Mouse (Mus musculus): ENCODE measurements around the gene Maff.

The Maff gene

GRCm38 (mm10) chr15:79396736-79397135 is 50.3 kb downstream of the Maff start:
- no peak for DNase-seq (ENCODE audit: low spot score)

DNA sequence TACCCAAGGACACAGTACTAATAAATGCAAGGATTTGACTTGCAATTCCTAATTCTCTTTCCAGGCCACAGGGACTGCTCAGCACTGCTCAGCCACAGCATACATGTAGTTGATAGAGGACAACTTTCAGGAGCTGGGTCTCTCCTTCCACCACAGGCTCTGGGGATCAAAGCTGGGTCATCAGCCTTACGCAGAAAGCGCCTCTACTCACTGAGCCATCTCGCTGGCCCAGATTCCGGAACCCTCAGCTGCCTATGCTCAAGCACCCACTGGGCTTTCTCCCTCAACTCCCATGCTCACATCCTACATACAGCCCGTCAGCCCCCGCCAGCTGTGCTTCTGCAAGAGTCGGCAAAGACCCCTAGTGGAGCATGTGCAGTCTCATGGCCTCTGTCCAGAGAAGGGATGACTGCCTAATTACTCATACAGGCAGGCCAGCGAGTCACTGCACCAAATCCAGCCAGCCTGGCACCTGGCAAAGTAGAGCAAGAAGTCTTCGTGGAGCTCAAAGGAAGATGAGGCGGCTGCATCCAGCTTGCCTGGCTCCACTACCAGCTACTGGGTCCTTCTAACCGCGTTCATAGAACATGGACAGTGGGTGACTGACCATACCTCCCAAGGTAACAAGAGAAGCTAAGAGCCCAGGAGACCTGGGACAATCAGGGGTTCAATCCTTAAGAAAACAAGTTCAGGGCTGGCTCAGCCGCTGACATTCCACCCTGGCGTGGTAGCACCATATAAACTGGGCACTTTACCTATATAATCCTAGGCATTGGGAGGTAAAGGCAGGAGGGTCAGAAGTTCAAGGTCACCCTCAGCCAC is 53.0 kb downstream of the Maff start:
- no peak for DNase-seq (ENCODE audit: low spot score)

DNA sequence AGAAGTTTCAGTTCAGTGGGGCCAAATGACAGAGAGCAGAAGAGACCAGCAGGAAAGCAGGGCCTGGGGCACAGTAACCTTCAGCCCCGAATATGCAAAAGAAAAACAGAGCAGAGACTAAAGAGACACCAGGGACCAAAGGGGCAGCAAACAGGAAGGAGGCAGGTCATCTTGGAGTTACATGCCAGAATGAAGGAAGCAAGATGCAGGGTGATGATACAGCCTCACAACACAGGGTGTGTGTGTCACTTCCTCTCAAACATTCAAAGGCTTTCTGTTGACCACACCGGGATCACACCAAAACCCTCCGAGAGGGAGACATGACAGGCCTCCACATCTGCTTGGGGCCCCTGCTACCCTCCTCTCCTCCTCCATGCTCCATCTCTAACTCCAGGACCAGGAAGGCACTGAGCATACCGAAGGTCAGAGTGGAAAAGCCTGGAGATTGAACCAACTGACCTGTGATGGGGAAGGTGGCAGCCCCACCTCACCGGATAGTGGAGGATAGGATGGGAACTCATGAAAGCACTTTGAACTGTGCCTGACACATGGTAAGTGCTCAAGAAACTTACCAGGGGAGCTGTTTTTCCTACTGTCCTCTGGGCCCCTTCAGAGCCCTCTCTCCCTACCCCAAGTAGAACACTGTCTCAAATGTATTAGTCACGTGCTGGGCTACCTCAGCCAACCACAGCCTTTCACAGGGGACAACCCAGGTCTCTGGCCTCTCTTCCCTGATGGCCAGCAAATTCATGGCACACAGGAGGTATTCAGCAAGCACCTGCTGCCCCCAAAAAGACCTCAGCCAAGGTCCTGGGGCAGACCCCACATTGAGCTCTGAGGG is 53.9 kb downstream of the Maff start:
- DNase-seq (ENCODE audit: low spot score): no peak

- no peak for DNase-seq (ENCODE audit: low spot score)
These were observed 54.5 kb downstream of the Maff start for GRCm38 (mm10) chr15:79400975-79401365.

GRCm38 (mm10) chr15:79402176-79402575 is 55.8 kb downstream of the Maff start:
- no peak for DNase-seq (ENCODE audit: low spot score)

DNA sequence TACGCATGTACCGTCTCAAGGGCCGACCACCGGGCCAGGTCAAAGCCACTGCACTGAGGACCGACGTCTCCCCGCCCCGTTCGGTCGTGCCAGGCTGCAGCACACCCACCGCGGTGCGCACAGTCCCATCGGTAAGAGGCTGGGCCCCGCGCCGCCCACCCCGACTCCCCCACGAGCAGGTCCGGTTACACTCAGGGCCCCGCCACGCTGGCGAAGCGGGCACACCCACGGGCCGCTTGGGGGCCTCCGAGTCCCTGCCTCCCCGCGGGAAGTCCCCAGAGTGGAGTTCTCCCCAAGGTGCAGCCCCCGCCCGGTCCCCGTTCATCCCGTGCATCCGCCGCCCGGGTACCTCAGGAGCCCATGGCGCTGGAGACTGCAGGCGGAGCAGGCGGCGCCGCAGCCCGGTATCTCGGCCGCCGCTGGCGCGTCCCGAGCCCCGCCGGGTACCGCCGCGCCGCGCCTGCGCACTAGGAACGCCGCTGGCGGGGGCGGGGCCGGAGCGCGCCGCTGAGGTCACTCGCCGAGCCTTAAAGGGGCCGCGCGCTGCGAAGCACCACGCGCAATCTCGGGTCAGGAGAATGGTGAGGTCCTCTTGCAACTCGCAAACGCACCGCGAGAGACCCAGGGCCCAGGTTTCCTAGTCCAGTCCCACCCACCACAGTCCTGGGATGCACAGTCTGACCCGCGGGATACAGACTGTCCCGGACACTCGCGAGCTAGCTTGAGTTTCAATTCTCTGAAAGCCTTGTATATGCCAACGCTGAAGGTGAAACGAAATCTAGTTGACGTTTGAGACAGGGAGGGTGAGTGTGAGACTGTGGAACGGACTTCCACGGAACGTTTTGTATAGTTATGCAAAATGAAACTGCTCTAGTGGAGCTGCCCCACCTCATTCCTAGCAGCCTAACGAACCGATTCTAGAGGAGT is 56.7 kb downstream of the Maff start, which contains the start of gene Tmem184b:
TSS of gene Tmem184b (minus strand) at position 734 of the 927 bp plus-strand sequence.
- DNase-seq (ENCODE audit: low spot score): peak; percentile 45

- DNase-seq (ENCODE audit: low spot score): no peak
These were observed 57.4 kb downstream of the Maff start for GRCm38 (mm10) chr15:79403763-79404210.

DNA sequence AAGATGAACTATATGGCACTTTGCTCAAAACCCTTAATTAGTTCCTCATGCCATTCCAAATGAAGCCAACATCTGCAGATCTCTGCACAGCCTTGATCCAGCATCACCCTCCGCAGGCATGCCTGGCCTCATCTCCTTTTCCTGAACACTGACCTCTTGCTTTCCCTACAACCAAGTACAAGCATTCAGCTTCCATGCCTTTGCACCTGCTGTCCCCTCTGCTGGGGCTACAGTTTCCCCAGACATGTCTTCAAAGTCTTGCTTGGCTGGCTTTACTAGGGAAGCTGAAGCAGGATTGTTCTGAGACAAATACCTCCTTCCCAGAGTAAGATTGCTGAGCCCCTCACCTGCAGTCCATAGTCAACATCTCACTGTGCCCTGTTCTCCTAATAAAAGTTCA is 57.9 kb downstream of the Maff start:
- no peak for DNase-seq (ENCODE audit: low spot score)

- no peak for DNase-seq (ENCODE audit: low spot score)
These were observed 60.1 kb downstream of the Maff start for GRCm38 (mm10) chr15:79406564-79406963.

Measured in urinary bladder, postnatal 10 days (tissue).